Mouse (Mus musculus): ENCODE measurements around the gene Arhgap35.

Gene Arhgap35

GRCm38 (mm10) chr7:16519310-16519709 is 95.5 kb downstream of the Arhgap35 start:
- no peak for DNase-seq (ENCODE audit: low spot score in 2 of 2)

GRCm38 (mm10) chr7:16517198-16517597 is 97.6 kb downstream of the Arhgap35 start:
- no peak for DNase-seq (ENCODE audit: low spot score in 2 of 2)

GRCm38 (mm10) chr7:16507284-16507683 is 107.5 kb downstream of the Arhgap35 start:
- DNase-seq (ENCODE audit: low spot score in 2 of 2), result peak; percentile 39 to 78

GRCm38 (mm10) chr7:16505226-16505593 is 109.6 kb downstream of the Arhgap35 start:
- DNase-seq (ENCODE audit: low spot score in 2 of 2), result no peak

- no peak for DNase-seq (ENCODE audit: low spot score in 2 of 2)
These were observed 110.1 kb downstream of the Arhgap35 start for GRCm38 (mm10) chr7:16504573-16505225.

DNA sequence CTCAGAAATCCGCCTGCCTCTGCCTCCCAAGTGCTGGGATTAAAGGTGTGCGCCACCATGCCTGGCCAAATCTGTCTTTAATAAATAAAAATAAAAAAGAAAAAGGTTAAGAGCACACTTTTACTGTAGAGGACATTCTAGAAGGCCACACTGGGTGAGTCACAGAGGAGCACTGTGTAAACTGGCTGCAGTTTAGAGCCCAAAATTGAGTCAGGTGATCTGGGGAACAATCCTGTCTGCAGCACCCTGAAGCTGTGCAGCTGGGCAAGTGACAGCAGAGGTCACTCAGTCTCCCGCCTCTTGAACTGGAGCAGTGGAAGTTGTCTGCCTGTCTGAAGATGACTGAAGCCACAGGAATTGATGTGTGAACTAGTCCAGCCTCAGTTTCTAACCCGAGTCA is 113.2 kb downstream of the Arhgap35 start:
- no peak for DNase-seq (ENCODE audit: low spot score in 2 of 2)

GRCm38 (mm10) chr7:16499671-16500104 is 115.1 kb downstream of the Arhgap35 start:
- DNase-seq (ENCODE audit: low spot score in 2 of 2), result no peak

DNA sequence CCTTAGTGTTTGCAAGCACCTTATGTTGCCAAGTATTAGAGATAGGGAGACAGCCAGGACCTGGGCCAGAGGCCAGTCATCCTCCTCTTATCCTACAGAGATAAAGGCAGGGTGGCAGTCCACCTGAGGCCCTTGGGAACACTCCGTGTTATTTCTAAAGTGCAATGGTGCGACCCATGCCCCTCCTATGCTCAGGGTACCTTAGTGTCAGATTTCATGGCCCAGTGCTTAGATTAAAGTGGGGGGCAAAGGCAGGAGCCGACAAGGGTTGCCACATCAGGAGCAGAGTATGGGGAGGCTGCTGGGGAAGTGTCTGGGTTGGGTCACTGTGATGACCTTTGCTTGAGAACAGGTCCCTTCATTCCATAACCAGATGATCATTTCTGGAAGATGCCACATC is 118.5 kb downstream of the Arhgap35 start:
- DNase-seq (ENCODE audit: low spot score in 2 of 2), result no peak

- peak; percentile 34 to 70 for DNase-seq (ENCODE audit: low spot score in 2 of 2)
These were observed 121.4 kb downstream of the Arhgap35 start for GRCm38 (mm10) chr7:16493361-16493760.

GRCm38 (mm10) chr7:16492211-16492610 is 122.6 kb downstream of the Arhgap35 start:
- no peak for DNase-seq (ENCODE audit: low spot score in 2 of 2)

- DNase-seq (ENCODE audit: low spot score in 2 of 2), result peak; percentile 58 to 78
These were observed 123.0 kb downstream of the Arhgap35 start for GRCm38 (mm10) chr7:16491759-16492158.

GRCm38 (mm10) chr7:16489948-16490347 is 124.8 kb downstream of the Arhgap35 start:
- peak; percentile 13 to 60 for DNase-seq (ENCODE audit: low spot score in 2 of 2)

GRCm38 (mm10) chr7:16488816-16489215 is 126.0 kb downstream of the Arhgap35 start:
- no peak for DNase-seq (ENCODE audit: low spot score in 2 of 2)

DNA sequence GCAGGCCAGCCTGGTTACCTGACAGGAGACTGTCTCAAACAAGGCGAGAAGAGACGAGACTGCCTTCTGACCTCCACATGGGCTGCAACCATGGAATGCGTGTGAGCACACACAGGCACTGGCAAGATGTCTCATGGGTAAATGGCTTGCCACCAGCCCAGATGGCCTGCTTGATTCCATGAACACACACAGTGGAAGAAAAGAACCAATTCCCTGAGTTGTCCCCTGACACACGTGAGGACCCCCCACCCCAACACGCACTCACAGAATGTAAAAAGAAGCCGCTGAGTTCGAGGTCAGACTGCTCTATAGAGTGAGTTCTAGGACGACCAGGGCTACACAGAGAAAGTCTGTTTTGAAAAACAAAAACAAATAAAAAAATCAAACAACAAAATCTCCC is 137.2 kb downstream of the Arhgap35 start, which contains the start of gene Npas1:
TSS of gene Npas1 (minus strand) at position 101 of the 400 bp plus-strand sequence.
- no peak for DNase-seq (ENCODE audit: low spot score in 2 of 2)

GRCm38 (mm10) chr7:16476600-16476989 is 138.2 kb downstream of the Arhgap35 start:
- no peak for DNase-seq (ENCODE audit: low spot score in 2 of 2)

DNA sequence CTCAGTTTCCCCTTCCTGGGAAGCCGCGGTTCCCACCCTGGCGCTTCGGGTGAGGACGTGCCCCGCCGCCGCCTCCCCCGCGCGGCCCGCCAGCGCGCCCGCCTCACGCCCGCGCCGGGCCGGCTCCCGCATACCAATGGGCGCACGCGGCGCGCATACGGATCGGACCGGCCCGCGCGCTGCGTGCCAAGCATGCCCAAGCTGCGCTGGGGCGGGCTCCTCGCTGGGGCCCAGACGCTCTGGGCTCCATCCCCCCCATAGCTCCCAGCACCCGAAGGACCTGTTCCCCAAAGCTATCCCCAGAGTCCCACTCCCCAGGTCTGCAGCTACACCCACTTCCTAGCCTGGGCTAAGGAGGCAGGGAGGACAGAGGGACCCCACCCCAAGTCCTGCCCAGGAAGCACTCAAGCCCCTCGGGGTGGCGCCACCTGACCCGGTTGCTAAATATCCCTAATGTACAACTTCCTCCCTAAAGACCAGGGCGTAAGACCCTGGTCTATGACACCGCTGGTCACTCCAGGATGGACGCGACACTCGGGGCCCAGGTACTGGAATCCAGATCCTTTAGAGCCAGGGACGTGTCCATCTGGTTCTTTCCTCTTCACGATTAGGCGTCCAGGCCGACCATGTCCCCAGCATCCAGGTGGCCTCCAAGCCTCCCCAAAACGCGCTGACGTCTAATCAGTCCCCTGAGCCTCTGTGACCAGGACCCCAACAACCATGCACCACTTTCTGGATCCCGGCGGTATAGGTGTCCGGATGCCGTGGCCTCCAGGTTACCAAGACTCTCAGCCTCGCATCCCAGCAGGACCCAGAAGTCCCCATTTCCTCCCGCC is 138.8 kb downstream of the Arhgap35 start:
- DNase-seq (ENCODE audit: low spot score in 2 of 2), result no peak

DNA sequence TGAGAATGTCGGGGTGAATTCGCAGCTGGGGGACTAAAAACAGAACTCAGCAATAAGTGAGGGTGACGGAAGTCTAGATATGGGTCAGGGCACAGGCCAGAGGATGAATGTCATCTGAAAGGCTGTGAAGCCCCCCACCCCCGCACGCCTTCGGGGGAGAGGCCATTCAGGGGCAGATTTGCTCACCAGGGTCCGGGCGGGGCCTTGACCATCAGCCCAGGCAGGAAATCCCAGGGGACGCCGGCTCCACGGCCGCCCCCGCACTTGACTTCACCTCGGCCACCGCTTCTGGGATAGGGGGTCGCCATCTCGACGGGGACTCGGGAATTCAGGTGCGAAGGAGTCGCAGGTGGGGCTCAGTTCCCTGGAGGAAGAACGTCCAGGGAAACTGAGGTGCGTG is 139.5 kb downstream of the Arhgap35 start:
- DNase-seq (ENCODE audit: low spot score in 2 of 2), result no peak

- DNase-seq (ENCODE audit: low spot score in 2 of 2), result peak; percentile 29 to 65
These were observed 140.3 kb downstream of the Arhgap35 start for GRCm38 (mm10) chr7:16474445-16474844.

DNA sequence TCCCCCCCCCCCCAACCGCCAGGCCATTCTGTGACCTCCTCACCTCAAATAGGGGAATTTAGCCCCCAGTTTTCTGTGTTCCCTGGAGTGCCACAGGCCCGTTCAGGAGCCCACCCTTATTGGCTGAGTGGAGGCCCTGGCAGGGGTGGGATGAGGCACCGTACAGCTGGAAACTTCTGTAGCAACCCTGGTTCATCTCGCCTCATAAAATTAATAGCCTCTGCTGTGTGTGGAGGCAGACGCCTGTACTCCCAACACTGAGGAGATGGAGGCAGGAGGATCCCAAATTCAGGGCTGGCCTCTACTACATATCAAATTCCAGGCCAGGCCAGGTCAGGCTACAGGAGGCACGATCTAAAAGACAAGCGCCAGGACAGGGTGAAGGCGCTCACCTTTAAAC is 140.9 kb downstream of the Arhgap35 start:
- no peak for DNase-seq (ENCODE audit: low spot score in 2 of 2)

GRCm38 (mm10) chr7:16472116-16472709 is 142.6 kb downstream of the Arhgap35 start:
- no peak for DNase-seq (ENCODE audit: low spot score in 2 of 2)

DNA sequence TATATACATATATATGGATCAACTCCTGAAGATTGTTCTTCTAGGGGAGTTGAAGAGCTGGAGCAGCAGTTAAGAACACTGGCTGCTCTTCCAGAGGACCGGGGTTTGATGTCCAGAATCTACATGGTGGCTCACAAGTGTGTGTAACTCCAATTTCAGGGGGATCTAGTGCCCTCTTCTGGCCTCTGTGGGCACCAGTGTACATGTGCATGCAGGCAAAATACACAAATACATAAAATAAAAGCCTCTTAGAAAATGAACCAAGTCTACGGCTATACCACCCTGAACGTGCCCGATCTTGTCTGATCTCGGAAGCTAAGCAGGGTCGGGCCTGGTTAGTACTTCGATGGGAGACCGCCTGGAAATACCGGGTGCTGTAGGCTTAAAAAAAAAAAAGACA is 143.2 kb downstream of the Arhgap35 start:
- DNase-seq (ENCODE audit: low spot score in 2 of 2), result peak in 1 of 2 experiments; percentile 52

- no peak for DNase-seq (ENCODE audit: low spot score in 2 of 2)
These were observed 146.7 kb downstream of the Arhgap35 start for GRCm38 (mm10) chr7:16468115-16468514.

GRCm38 (mm10) chr7:16466565-16466964 is 148.2 kb downstream of the Arhgap35 start:
- peak in 1 of 2 experiments; percentile 70 for DNase-seq (ENCODE audit: low spot score in 2 of 2)

All from spleen, postnatal 10 days (tissue).